Mouse (Mus musculus): ENCODE data around the gene Rpl22.

Rpl22 gene

GRCm38 (mm10) chr4:152296874-152297861 lies 28.4 kb upstream of the Rpl22 start, which contains the start of gene Icmt:
Gene Icmt, plus strand, starts transcription at chr4:152297227.
- DNase-seq (ENCODE audit: low read depth), result peak; percentile 96

- DNase-seq (ENCODE audit: low read depth), result no peak
These were observed 26.7 kb upstream of the Rpl22 start for GRCm38 (mm10) chr4:152298836-152299235.

- no peak for DNase-seq (ENCODE audit: low read depth)
These were observed 25.2 kb upstream of the Rpl22 start for GRCm38 (mm10) chr4:152300375-152300774.

- no peak for DNase-seq (ENCODE audit: low read depth)
These were observed 23.5 kb upstream of the Rpl22 start for GRCm38 (mm10) chr4:152302012-152302411.

GRCm38 (mm10) chr4:152303172-152303571 lies 22.4 kb upstream of the Rpl22 start:
- no peak for DNase-seq (ENCODE audit: low read depth)

GRCm38 (mm10) chr4:152304685-152305084 lies 20.9 kb upstream of the Rpl22 start:
- DNase-seq (ENCODE audit: low read depth), result no peak

GRCm38 (mm10) chr4:152305991-152306390 lies 19.6 kb upstream of the Rpl22 start:
- DNase-seq (ENCODE audit: low read depth), result no peak

GRCm38 (mm10) chr4:152307542-152307941 lies 18.0 kb upstream of the Rpl22 start:
- no peak for DNase-seq (ENCODE audit: low read depth)

GRCm38 (mm10) chr4:152312186-152312585 lies 13.4 kb upstream of the Rpl22 start:
- DNase-seq (ENCODE audit: low read depth), result no peak

- DNase-seq (ENCODE audit: low read depth), result no peak
These were observed 12.3 kb upstream of the Rpl22 start for GRCm38 (mm10) chr4:152313211-152313632.

GRCm38 (mm10) chr4:152313934-152314333 lies 11.6 kb upstream of the Rpl22 start:
- no peak for DNase-seq (ENCODE audit: low read depth)

- no peak for DNase-seq (ENCODE audit: low read depth)
These were observed 9.9 kb upstream of the Rpl22 start for GRCm38 (mm10) chr4:152315498-152316213.

GRCm38 (mm10) chr4:152317631-152318033 lies 7.9 kb upstream of the Rpl22 start:
- DNase-seq (ENCODE audit: low read depth), result no peak

- DNase-seq (ENCODE audit: low read depth), result no peak
These were observed 6.9 kb upstream of the Rpl22 start, which contains the start of gene Rnf207 for GRCm38 (mm10) chr4:152318517-152319234. Gene Rnf207, minus strand, starts transcription at chr4:152318993.

GRCm38 (mm10) chr4:152321464-152321863 lies 4.1 kb upstream of the Rpl22 start:
- DNase-seq (ENCODE audit: low read depth), result no peak

- DNase-seq (ENCODE audit: low read depth), result no peak
These were observed 640 bp upstream of the Rpl22 start for GRCm38 (mm10) chr4:152324641-152325562.

- DNase-seq (ENCODE audit: low read depth), result no peak
These were observed 1.0 kb downstream of the Rpl22 start for GRCm38 (mm10) chr4:152326543-152326942.

GRCm38 (mm10) chr4:152328691-152329090 lies 3.1 kb downstream of the Rpl22 start:
- no peak for DNase-seq (ENCODE audit: low read depth)

GRCm38 (mm10) chr4:152332952-152333351 lies 7.4 kb downstream of the Rpl22 start:
- DNase-seq (ENCODE audit: low read depth), result peak; percentile 60

- DNase-seq (ENCODE audit: low read depth), result no peak
These were observed 8.0 kb downstream of the Rpl22 start for GRCm38 (mm10) chr4:152333587-152333986.

GRCm38 (mm10) chr4:152337772-152338171 lies 12.2 kb downstream of the Rpl22 start:
- no peak for DNase-seq (ENCODE audit: low read depth)

Data from c-Kit-positive CD71-positive TER-119-negative erythroid progenitor cells, embryonic 14.5 days (primary cell).